Mouse (Mus musculus): ENCODE data around the gene Dnajb12.

DNA sequence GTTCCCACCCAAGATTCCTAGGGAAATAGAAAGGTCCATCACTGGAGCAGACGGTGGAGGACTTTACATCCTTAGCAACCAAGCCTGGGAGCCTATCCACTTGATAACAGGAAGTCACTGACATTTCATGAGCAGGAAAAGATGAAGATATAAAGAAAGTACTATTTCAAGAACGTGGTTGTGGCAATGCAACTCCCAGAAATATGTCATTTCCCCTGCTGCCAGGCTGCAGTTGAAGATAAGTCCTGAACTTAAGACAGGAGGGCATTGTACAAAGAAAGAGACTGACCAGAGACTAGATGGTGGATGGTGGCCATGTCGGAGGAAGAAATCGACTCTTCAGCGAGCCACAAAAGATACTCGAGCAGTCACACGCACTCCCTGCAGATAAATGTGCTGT, 47.4 kb upstream of the Dnajb12 start:
- TF ChIP-seq CTCF (IDR thresholded peaks at IDR 0.05; ENCODE audit: borderline replicate concordance, control insufficient read depth, extremely low read depth, insufficient read depth, low read length, poor library complexity) (no peak), POLR2A (IDR thresholded peaks at IDR 0.05; ENCODE audit: control insufficient read depth, extremely low read depth, insufficient read depth, low read length, poor library complexity) (no peak)
